Mouse (Mus musculus): ENCODE data around the gene Bub1b. TPM values are rescaled to one million over a fixed set of nuclear protein-coding genes. Genes with fewer than 3 reads are reported as not detected.

Bub1b gene
- 0.99 and 1.5 TPM in 2 replicates for polyA plus RNA-seq (2012; rRNA removed)

DNA sequence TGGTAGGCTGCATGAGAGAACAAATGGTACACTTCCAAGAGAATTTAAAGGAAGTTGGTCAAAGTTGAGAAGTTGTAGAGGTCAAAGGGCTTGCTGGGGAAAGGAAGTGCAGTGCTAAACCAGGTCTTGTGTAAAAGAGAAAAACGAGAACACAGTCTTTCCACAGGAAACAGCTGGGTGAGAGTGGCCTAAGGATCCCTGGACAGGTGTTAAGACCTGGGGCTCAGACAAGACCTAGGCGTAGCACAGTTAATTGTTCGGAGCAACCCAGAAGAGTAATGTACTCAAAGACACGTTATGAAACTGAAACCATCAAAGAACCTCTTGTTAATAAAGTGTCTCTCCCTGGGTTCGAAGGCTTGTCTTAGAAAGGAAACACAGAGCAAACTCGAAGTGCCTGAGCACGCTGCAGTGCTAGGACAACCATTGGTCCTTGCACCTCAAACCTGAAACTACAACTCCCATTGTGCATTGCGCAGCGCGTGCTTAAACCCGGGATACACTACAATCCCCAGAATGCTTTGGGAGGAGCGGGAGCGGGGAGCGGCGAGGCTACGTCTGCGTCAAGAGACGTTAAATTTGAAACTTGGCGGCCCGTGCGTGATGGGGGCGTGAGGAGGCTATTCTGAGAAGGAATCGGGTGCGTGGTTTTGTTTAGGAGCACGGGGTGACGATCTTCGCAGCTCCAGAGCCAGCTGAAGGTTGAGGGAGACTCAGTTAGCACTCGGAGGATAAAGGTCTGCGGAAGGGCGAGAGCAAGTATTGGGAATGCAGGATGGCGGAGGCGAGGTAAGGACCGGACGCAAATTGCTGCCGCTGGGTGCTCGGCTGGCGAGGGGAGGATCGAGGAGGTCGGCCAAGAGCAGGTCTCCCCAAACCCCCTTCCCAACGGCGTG lies at the start of gene Bub1b:
TSS of gene Bub1b (plus strand) at position 539 of the 896 bp plus-strand sequence.

DNA sequence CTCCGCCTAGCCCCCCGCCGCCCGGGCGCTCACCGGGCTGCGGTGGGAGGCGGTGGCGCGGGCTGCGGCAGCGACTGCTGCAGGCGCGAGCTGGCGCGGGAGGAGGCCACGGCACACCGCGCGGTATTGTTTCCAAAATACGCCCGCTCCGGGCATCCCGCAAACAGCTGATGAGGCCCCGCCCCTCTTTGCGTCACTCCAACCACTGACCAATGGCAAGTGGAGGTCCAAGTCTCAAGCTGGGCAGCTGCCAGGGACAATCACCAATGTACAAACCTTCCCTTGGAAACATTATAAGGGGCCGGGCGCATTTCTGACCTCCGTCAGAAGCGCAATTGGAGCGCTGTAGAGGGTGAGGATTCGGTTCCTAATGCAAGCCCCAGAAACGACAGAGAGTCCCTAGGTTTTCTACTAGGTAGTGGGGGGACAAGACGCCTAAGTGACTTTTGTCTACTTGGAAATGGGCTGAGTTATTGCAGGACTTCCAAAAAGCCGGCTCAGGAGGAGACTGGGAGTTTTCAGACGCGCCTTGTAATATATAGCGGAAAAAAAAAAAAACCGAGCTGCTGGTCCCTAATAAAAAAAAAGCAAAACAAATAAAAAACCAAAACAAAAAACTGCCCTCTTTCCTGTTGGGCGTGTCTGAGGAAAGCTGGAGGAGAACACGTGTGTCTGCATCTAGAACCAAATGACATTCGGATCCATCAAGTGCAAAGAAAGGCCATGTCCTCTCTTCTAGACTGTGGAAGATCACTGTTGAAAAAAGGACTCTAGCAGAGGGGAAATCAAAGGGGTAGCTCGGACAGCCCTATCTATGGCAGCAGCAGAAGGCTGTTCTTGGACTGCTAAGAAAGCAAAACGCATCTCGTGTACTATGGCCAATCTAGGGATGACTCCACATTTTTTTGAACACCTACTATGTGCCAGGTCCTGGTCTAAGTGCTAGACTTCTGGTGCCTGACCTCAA lies 48.2 kb upstream of the Bub1b start, which contains the start of gene Bmf:
TSS of gene Bmf (minus strand) at position 181 of the 967 bp plus-strand sequence.

DNA sequence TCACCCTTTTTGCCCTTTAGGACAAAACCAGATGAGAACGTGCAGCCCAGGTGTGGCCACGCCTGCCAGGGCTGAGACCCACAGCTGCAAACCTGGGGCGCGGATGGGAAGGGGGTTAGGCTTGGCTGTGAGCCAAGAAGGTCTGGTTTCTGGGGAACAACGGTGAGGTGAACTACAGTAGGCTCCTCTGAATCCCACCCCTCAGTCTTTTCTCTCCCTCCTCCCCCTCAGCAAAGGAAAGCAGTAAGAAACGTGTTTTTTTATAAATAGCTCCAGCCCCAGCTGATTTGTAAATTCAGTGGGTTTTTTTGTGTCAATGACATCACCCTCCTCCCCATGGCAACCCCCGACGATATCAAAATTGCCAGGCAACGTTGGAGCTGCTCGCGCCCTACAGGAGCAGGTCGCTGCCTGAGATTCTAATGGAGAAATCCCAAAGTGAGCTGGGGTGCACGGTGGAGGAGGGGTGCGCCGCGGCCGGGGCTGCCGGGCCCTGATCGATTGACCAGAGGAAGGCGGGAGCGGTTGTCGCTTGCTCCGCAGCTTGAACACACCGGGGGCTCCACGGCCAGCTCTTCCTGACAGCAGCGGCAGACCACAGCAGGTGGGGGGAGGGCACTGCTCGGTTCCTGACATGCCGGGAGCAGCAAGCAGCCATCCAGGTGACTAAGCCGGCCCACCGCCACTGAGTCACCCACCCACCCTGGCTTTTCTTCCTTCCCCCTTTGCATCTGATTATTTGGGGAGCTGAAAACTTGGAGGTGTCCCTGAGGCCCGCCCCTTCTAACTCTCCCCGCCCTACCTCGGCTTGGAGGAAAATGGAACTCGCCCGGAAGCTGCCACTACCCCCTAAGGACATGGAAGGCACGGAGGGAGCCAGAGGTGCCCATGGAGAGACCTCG lies 65.1 kb downstream of the Bub1b start, which contains the start of gene Pak6:
TSS of gene Pak6 (plus strand) at position 402 of the 902 bp plus-strand sequence.

Other genes starting within 250 kb of the Bub1b start
- gene Gpr176, start 224.8 kb upstream of the Bub1b start, polyA plus RNA-seq (2012; rRNA removed), result 0.06 and 0.08 TPM in 2 replicates
- gene Eif2ak4, start 209.6 kb upstream of the Bub1b start, polyA plus RNA-seq (2012; rRNA removed), result 2.3 and 3.0 TPM in 2 replicates
- 9.6 and 13.0 TPM in 2 replicates for gene Srp14, start 118.5 kb upstream of the Bub1b start, polyA plus RNA-seq (2012; rRNA removed)
- gene Bmf, start 48.5 kb upstream of the Bub1b start, polyA plus RNA-seq (2012; rRNA removed), result 5.0 and 11.5 TPM in 2 replicates
- gene Pak6, start 65.1 kb downstream of the Bub1b start, polyA plus RNA-seq (2012; rRNA removed), result 6.0 and 6.6 TPM in 2 replicates
- gene Ankrd63, start 105.8 kb downstream of the Bub1b start, polyA plus RNA-seq (2012; rRNA removed), result 0.19 and 0.31 TPM in 2 replicates
- gene Plcb2, start 130.2 kb downstream of the Bub1b start, polyA plus RNA-seq (2012; rRNA removed), result 0.98 and 1.3 TPM in 2 replicates
- 7.5 and 14.6 TPM in 2 replicates for gene Inafm2, start 147.5 kb downstream of the Bub1b start, polyA plus RNA-seq (2012; rRNA removed)
- 4.7 and 6.0 TPM in 2 replicates for gene Ccdc9b, start 164.4 kb downstream of the Bub1b start, polyA plus RNA-seq (2012; rRNA removed)
- 507 and 624 TPM in 2 replicates for gene Phgr1, start 174.6 kb downstream of the Bub1b start, polyA plus RNA-seq (2012; rRNA removed)
- 1.5 and 1.9 TPM in 2 replicates for gene Disp2, start 181.5 kb downstream of the Bub1b start, polyA plus RNA-seq (2012; rRNA removed)
- gene Knstrn, start 215.8 kb downstream of the Bub1b start, polyA plus RNA-seq (2012; rRNA removed), result 1.6 TPM in 2 replicates